Mouse (Mus musculus): ENCODE measurements around the gene Nemf. TPM values are rescaled to one million over a fixed set of nuclear protein-coding genes. Genes with fewer than 3 reads are reported as not detected.

The Nemf gene
- total RNA-seq, 2 experiments from 2014 or later, result 31.9 to 33.2 TPM

Small RNAs within 50 kb of the gene (microRNA-seq; reads per million reads assigned to microRNA genes)
- gene Gm47299 (0 reads per million in 2 experiments), gene Gm47305 (0 reads per million in 2 experiments)

Other genes starting within 250 kb of the Nemf start
- 1,000 to 10,000 TPM; 1,738 to 1,783 TPM for gene Rps29, start 198.0 kb downstream of the Nemf start, total RNA-seq (2021)
- 1 to 10 TPM; 4.1 to 5.2 TPM for gene Lrr1, start 188.4 kb downstream of the Nemf start, total RNA-seq (2021)
- gene Rpl36al, start 173.1 kb downstream of the Nemf start, total RNA-seq (2021), result 100 to 1,000 TPM; 310 to 323 TPM
- gene Mgat2, start 173.0 kb downstream of the Nemf start, total RNA-seq (2021), result 10 to 100 TPM; 34.3 to 35.1 TPM
- 10 to 100 TPM in 1 of 2 experiments, 1 to 10 TPM in 1; 8.1 to 10.4 TPM for gene Gm49383, start 160.1 kb downstream of the Nemf start, total RNA-seq (2021)
- 1 to 10 TPM; 1.9 to 2.4 TPM for gene Dnaaf2, start 158.7 kb downstream of the Nemf start, total RNA-seq (2021)
- gene Gm49384, start 152.9 kb downstream of the Nemf start, total RNA-seq (2021), result 1 to 10 TPM; 8.4 to 10.0 TPM
- gene Pole2, start 129.0 kb downstream of the Nemf start, total RNA-seq (2021), result 10 to 100 TPM in 1 of 2 experiments, 1 to 10 TPM in 1; 9.4 to 10.0 TPM
- 10 to 100 TPM; 10.8 to 11.3 TPM for gene Klhdc1, start 116.0 kb downstream of the Nemf start, total RNA-seq (2021)
- 100 to 1,000 TPM in 1 of 2 experiments, 10 to 100 TPM in 1; 99.3 to 107 TPM for gene Klhdc2, start 60.5 kb downstream of the Nemf start, total RNA-seq (2021)
- 100 to 1,000 TPM; 103 to 104 TPM for gene Arf6, start 15.0 kb upstream of the Nemf start, total RNA-seq (2021)
- gene Gm9887, start 15.3 kb upstream of the Nemf start, total RNA-seq (2021), result under 1 TPM; 0.48 to 0.77 TPM
- 1 to 10 TPM; 6.3 to 6.9 TPM for gene Vcpkmt, start 225.9 kb upstream of the Nemf start, total RNA-seq (2021)